Mouse (Mus musculus): ENCODE measurements around the gene Spata20. TPM values are rescaled to one million over a fixed set of nuclear protein-coding genes. Genes with fewer than 3 reads are reported as not detected.

Gene Spata20
- total RNA-seq, 2 experiments from 2014 or later, result not detected

- ATAC-seq (replicated peaks; ENCODE audit: low FRiP score, low TSS enrichment, poor library complexity, severe bottlenecking), result peak; percentile 95
These were observed 29.6 kb downstream of the Spata20 start for GRCm38 (mm10) chr11:94456347-94456746.

DNA sequence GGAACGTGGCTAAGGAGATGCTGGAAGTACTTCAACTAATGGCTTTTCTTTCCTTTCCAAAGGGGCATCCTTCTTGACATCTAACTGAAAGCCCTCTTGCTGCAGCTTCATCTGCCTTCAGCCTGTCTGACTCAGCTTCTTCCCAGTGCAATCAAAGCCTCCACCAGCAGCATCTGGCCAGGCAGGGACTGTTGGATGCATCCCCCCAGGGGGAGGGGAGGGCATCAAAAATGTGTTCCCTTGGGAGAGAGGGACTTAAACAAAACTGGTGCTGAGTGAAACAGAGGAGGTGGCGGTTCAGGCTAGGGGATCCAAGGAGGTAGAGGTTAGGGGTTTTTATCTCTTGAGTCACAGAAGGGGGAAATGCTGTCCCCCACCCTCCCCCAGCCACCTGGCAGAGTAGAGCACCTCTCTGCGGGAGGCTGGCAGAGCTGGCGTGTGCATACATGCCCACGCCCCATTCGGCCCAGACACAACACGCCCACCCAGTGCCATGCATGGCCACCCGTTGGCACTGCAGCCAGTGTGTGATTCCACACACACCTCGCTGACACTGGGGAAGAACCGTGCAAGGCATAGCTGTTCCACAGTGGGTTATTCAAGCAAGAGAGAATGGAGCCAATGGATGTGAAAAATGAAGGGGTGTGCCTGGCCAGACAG is 30.7 kb downstream of the Spata20 start:
- ATAC-seq (replicated peaks; ENCODE audit: low FRiP score, low TSS enrichment, poor library complexity, severe bottlenecking), result peak; percentile 51

DNA sequence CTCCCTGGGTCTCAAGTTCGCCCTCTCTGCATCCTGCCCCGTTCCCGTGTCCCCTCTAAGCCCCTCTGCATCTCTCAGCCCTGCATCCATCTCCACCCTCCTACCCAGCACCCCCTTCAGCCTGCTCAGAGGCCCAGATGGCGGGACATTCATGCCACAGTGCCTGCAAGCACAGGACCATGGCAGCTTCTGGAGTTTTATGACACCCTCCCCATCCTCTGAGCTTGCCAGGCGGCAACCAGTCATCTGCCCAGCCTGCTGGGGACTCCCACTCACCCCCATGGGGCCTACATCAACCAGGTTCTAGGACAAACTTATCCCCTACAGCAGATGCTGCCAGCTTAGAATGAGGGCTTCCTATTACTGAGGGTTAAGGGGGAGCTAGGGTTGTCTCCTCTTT is 31.2 kb downstream of the Spata20 start:
- no peak for ATAC-seq (replicated peaks; ENCODE audit: low FRiP score, low TSS enrichment, poor library complexity, severe bottlenecking)

GRCm38 (mm10) chr11:94451091-94451773 is 34.7 kb downstream of the Spata20 start:
- ATAC-seq (replicated peaks; ENCODE audit: low FRiP score, low TSS enrichment, poor library complexity, severe bottlenecking), result no peak

DNA sequence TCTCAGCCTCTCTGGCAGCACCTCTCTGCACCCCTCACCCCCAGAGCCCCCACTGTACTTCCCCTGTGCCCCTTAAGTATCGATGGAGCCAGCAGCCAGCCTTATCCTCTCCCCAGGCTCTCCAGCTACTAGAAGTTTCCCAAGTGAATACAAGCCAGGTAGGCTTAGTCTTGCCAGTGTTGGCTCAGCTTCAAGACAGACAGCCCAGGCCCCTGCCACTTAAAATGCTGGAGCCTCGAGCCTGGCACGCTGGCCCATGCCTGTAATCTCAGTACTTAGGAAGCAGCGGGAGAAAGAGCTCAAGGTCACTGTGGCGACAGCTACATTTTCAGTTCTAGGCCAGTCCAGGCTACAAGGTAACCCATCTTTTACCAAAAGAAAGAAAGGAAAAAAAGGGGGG is 36.1 kb downstream of the Spata20 start:
- ATAC-seq (replicated peaks; ENCODE audit: low FRiP score, low TSS enrichment, poor library complexity, severe bottlenecking), result no peak

DNA sequence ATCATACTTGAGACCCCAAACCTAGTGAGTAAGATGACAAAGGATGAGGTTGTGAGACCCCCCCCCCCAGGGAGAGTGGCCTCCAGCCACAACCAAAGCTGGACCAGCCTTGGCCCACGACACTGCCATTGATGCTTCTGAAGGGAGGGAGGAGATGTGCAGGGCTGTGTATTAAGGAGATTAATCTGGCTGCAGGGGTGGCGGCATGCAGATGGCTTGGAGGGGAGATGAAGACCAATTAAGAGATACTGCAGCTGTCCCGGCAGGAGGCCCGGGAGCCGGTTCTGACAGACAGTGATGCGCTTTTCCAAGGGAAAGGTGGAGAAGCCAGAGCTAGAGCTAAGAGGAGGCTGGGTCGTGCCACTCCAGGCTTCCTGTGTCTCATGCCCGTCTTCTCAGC is 36.7 kb downstream of the Spata20 start:
- no peak for ATAC-seq (replicated peaks; ENCODE audit: low FRiP score, low TSS enrichment, poor library complexity, severe bottlenecking)

GRCm38 (mm10) chr11:94447017-94447416 is 39.0 kb downstream of the Spata20 start:
- ATAC-seq (replicated peaks; ENCODE audit: low FRiP score, low TSS enrichment, poor library complexity, severe bottlenecking), result 0 out of 2 replicates have a peak, but pooled peaks have one; percentile 39

DNA sequence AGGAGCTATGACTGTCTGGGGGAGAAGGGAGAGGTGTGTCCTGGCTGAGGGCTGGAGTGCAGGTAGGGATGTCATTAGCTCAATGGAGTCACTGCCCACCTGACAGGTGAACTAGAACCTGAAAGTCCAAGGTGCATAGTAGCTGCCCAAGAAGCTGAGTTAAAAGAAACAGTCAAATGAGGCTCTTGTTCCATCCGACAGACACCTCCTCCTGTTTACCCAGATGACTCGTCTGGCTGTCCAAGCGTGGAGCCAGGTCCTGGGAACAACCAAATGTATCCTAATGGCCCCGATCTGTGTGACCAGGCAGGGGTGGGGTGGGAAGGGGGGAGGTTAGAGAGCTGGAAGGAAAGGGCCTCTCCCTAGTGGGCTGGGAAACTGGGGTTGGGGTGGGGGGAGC is 40.7 kb downstream of the Spata20 start:
- no peak for ATAC-seq (replicated peaks; ENCODE audit: low FRiP score, low TSS enrichment, poor library complexity, severe bottlenecking)

DNA sequence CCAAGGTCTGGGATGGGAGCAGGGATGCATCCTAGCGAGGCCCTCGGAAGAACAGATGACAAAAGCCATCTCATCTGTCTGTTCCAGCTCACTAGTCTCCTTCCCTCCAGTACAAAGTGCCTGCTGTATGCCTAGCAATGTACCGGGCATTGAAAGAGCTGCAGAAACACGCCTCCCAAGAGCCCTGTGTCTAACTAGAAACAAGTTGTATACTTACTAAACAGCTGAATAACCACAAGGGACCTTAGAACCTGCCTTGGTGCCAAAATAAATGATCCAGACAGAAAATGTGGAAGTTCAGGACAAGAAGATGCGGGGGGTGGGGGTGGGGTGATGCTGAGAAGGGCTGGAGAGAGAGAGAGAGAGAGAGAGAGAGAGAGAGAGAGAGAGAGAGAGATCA is 41.1 kb downstream of the Spata20 start:
- no peak for ATAC-seq (replicated peaks; ENCODE audit: low FRiP score, low TSS enrichment, poor library complexity, severe bottlenecking)

- ATAC-seq (replicated peaks; ENCODE audit: low FRiP score, low TSS enrichment, poor library complexity, severe bottlenecking), result no peak
These were observed 44.2 kb downstream of the Spata20 start for GRCm38 (mm10) chr11:94441752-94442151.

GRCm38 (mm10) chr11:94441122-94441521 is 44.9 kb downstream of the Spata20 start:
- no peak for ATAC-seq (replicated peaks; ENCODE audit: low FRiP score, low TSS enrichment, poor library complexity, severe bottlenecking)

- no peak for ATAC-seq (replicated peaks; ENCODE audit: low FRiP score, low TSS enrichment, poor library complexity, severe bottlenecking)
These were observed 45.6 kb downstream of the Spata20 start for GRCm38 (mm10) chr11:94440421-94440820.

GRCm38 (mm10) chr11:94429011-94429651 is 56.8 kb downstream of the Spata20 start:
- no peak for ATAC-seq (replicated peaks; ENCODE audit: low FRiP score, low TSS enrichment, poor library complexity, severe bottlenecking)

Other genes with a start within 250 kb of the Spata20 start
- 0.61 and 0.87 TPM in 2 replicates for gene Wfikkn2, start 240.2 kb downstream of the Spata20 start, total RNA-seq (2014; fragmentation: Nextera tagmentation)
- 0.50 TPM in 1 of 2 replicates, not detected in the other for gene Wfikkn2, start 240.2 kb downstream of the Spata20 start, total RNA-seq (2017)
- not detected in 2 replicates for gene Gm21885, start 204.3 kb downstream of the Spata20 start, total RNA-seq (2014; fragmentation: Nextera tagmentation)
- gene Gm21885, start 204.3 kb downstream of the Spata20 start, total RNA-seq (2017), result not detected in 2 replicates
- 184 and 223 TPM in 2 replicates for gene Luc7l3, start 164.2 kb downstream of the Spata20 start, total RNA-seq (2014; fragmentation: Nextera tagmentation)
- gene Luc7l3, start 164.2 kb downstream of the Spata20 start, total RNA-seq (2017), result 419 and 570 TPM in 2 replicates
- 19.9 and 20.9 TPM in 2 replicates for gene Ankrd40, start 158.2 kb downstream of the Spata20 start, total RNA-seq (2014; fragmentation: Nextera tagmentation)
- gene Ankrd40, start 158.2 kb downstream of the Spata20 start, total RNA-seq (2017), result 41.5 and 44.8 TPM in 2 replicates
- not detected in 2 replicates for gene Abcc3, start 93.2 kb downstream of the Spata20 start, total RNA-seq (2014; fragmentation: Nextera tagmentation)
- 0.04 TPM in 1 of 2 replicates, not detected in the other for gene Abcc3, start 93.2 kb downstream of the Spata20 start, total RNA-seq (2017)
- 0.35 and 1.9 TPM in 2 replicates for gene Cacna1g, start 12.0 kb downstream of the Spata20 start, total RNA-seq (2014; fragmentation: Nextera tagmentation)
- 0.04 and 3.8 TPM in 2 replicates for gene Cacna1g, start 12.0 kb downstream of the Spata20 start, total RNA-seq (2017)
- gene Epn3, start 13.8 kb upstream of the Spata20 start, total RNA-seq (2014; fragmentation: Nextera tagmentation), result not detected in 2 replicates
- not detected in 2 replicates for gene Epn3, start 13.8 kb upstream of the Spata20 start, total RNA-seq (2017)
- gene Mycbpap, start 35.6 kb upstream of the Spata20 start, total RNA-seq (2014; fragmentation: Nextera tagmentation), result not detected in 2 replicates
- not detected in 2 replicates for gene Mycbpap, start 35.6 kb upstream of the Spata20 start, total RNA-seq (2017)
- gene Rsad1, start 63.1 kb upstream of the Spata20 start, total RNA-seq (2014; fragmentation: Nextera tagmentation), result 7.4 and 11.2 TPM in 2 replicates
- 6.8 and 8.6 TPM in 2 replicates for gene Rsad1, start 63.1 kb upstream of the Spata20 start, total RNA-seq (2017)
- gene Chad, start 78.9 kb upstream of the Spata20 start, total RNA-seq (2014; fragmentation: Nextera tagmentation), result 0.50 and 0.87 TPM in 2 replicates
- gene Chad, start 78.9 kb upstream of the Spata20 start, total RNA-seq (2017), result not detected in 2 replicates
- 6.9 and 10.6 TPM in 2 replicates for gene Acsf2, start 115.7 kb upstream of the Spata20 start, total RNA-seq (2014; fragmentation: Nextera tagmentation)
- 1.0 and 2.8 TPM in 2 replicates for gene Acsf2, start 115.7 kb upstream of the Spata20 start, total RNA-seq (2017)
- gene Lrrc59, start 143.6 kb upstream of the Spata20 start, total RNA-seq (2014; fragmentation: Nextera tagmentation), result 97.5 and 104 TPM in 2 replicates
- 141 and 166 TPM in 2 replicates for gene Lrrc59, start 143.6 kb upstream of the Spata20 start, total RNA-seq (2017)
- 79.7 and 90.4 TPM in 2 replicates for gene Mrpl27, start 167.6 kb upstream of the Spata20 start, total RNA-seq (2014; fragmentation: Nextera tagmentation)
- gene Mrpl27, start 167.6 kb upstream of the Spata20 start, total RNA-seq (2017), result 31.7 and 45.3 TPM in 2 replicates
- 22.8 and 22.9 TPM in 2 replicates for gene Eme1, start 167.8 kb upstream of the Spata20 start, total RNA-seq (2014; fragmentation: Nextera tagmentation)
- 32.2 and 46.2 TPM in 2 replicates for gene Eme1, start 167.8 kb upstream of the Spata20 start, total RNA-seq (2017)
- 4.8 and 5.2 TPM in 2 replicates for gene Xylt2, start 191.3 kb upstream of the Spata20 start, total RNA-seq (2014; fragmentation: Nextera tagmentation)
- gene Xylt2, start 191.3 kb upstream of the Spata20 start, total RNA-seq (2017), result 3.8 and 5.0 TPM in 2 replicates
- gene Gm11541, start 218.3 kb upstream of the Spata20 start, total RNA-seq (2014; fragmentation: Nextera tagmentation), result not detected in 2 replicates
- gene Gm11541, start 218.3 kb upstream of the Spata20 start, total RNA-seq (2017), result not detected in 2 replicates

Measured in megakaryocyte-erythroid progenitor cell, adult 5-6 weeks (primary cell).